Mouse (Mus musculus): Measurements from ENCODE around the gene Casd1.
"Not testable (repeated sequence)": the region's sequence is repeated elsewhere in the genome, so short reads cannot be mapped to it uniquely, and the experiment has no call there.

Casd1 gene

GRCm38 (mm10) chr6:4612431-4612830, 11.8 kb downstream of the Casd1 start:
- DNase-seq (ENCODE audit: extremely low read depth, low read depth): no peak

DNA sequence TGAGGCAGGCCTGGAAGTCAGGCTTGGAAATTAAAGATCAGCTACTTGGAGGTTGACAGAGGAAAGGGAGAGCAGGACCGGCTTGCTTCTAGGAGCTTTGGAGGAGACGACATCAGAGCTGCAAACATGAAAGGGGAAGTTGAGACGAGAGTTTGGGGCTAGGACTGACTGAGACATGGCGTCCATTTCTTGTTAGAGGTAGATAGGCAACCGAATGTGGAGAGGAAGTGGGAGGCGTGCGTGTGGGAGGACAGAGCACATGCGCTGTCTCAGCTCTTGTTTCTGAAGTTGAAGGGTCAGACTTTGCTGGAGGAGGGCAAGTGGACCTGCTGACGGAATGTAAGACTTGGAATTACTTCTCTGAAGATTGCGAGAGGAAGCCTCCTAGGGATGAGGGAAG, 17.3 kb downstream of the Casd1 start:
- DNase-seq (ENCODE audit: extremely low read depth, low read depth): peak; percentile 49

GRCm38 (mm10) chr6:4631464-4631863, 30.8 kb downstream of the Casd1 start:
- DNase-seq (ENCODE audit: extremely low read depth, low read depth): no peak

- DNase-seq (ENCODE audit: extremely low read depth, low read depth): no peak
These were observed 32.5 kb downstream of the Casd1 start for GRCm38 (mm10) chr6:4633189-4633588.

DNA sequence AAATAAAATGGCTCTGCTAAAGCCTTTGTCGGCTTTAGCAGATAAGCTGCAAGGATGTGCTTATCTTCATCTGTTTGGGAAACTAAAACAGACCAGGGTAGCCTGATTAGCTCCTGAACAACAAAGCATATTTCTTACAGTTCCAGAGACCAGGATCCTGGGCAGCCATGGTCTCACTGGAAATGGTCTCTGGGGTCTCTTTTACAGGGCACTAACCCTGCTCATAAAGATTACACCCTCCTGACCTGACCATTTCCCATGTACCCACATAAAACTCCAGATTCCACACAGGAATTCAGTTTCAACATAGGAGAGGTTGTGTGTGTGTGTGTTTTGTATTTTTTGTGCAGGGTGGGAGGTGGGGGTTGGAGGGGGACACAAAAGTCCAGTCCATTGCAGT, 34.2 kb downstream of the Casd1 start:
- no peak for DNase-seq (ENCODE audit: extremely low read depth, low read depth)

GRCm38 (mm10) chr6:4642068-4642467, 41.4 kb downstream of the Casd1 start:
- no peak for DNase-seq (ENCODE audit: extremely low read depth, low read depth)

DNA sequence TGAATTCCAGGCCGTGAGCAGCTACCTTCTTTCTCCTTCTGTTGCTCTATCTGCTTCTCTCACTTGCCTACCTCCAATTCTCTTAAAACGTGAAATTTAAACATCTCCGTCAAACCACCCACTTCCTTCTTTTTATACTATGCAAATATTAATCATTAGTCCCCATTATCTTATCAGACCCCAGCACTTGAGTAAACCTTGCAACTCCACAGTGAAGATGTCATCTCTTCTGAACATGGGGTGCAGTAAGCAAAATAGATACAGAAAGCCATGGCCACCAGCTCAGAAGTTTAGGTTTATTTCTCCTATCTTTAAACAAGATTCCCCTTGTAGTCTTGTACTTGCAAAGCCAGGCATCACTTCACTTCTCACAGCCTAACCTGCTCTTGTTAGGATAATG, 46.7 kb downstream of the Casd1 start:
- DNase-seq (ENCODE audit: extremely low read depth, low read depth): peak; percentile 60

GRCm38 (mm10) chr6:4652596-4653134, 52.0 kb downstream of the Casd1 start:
- DNase-seq (ENCODE audit: extremely low read depth, low read depth): no peak

DNA sequence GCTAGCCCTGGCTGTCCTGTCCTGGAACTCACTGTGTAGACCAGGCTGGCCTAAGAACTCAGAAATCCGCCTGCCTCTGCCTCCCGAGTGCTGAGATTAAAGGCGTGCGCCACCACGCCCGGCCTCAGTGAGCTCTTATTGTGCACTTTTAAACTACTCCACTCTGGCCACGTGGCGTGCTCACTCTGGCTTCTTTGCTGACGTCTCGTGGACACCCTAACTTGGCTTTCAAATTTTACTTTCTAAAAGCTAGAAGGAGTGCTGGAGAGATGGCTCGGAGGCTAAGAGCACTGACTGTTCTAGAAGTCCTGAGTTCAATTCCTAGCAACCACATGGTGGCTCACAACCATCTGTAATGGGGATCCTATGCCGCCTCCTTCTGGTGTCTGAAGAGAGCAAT, 53.1 kb downstream of the Casd1 start:
- DNase-seq (ENCODE audit: extremely low read depth, low read depth): not testable (repeated sequence)

- DNase-seq (ENCODE audit: extremely low read depth, low read depth): peak; percentile 18
These were observed 54.8 kb downstream of the Casd1 start for GRCm38 (mm10) chr6:4655466-4655865.

DNA sequence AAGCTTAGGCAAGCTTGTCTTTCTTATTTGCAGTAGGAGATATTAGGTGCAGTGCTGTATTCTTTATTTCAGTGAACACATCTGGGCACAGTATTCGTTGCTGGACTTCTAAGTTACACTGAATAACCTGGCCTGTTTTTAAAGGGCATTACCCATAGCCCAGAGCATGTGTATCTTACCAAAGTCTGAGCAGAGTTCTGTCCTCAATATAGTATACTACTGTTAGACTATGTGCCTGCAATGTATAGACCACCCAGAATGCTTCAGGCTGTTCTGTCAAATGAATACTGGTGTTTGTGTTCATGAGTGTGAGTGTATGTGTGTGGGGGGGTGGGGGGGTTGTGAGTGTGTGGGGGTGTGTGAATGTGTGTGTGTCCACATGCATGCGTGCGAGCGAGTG, 55.3 kb downstream of the Casd1 start:
- no peak for DNase-seq (ENCODE audit: extremely low read depth, low read depth)

DNA sequence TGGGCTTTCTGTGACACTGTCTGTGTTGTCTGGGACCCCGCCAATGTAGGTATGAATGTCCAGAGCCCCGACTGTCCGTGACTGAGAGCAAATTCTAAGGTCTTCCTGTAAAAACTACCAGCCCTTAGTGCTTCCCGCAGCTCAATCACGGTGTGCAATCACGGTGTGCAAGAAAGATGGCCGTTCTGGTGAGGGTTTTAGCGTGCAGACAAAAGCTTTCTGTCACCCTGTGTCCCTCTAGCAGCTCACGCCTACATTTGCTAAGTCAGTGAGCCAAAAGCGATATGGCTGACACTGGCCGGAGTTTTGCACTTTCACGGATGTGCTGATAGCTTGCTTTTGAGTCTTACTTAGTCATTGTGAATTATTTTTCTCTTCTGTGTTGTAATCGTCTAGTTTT, 58.2 kb downstream of the Casd1 start:
- no peak for DNase-seq (ENCODE audit: extremely low read depth, low read depth)

DNA sequence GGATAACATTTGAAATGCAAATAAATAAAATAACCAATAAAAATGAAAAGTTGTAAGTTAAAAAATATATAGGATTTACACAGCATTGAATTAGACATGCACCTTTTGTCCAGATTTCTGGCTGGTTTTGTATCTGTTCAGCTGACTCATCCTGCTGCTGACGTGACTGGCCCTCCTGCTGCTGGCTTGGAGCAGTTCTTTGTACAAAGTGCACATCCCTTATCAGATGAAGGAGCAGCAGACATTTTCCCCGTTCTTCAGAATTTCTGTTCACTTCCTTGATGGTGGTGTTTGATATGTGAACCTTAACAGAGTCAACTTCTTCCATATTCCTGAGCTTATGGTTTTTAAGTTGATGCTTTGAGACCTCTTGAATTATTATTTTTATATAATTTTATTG, 62.9 kb downstream of the Casd1 start:
- DNase-seq (ENCODE audit: extremely low read depth, low read depth): no peak

DNA sequence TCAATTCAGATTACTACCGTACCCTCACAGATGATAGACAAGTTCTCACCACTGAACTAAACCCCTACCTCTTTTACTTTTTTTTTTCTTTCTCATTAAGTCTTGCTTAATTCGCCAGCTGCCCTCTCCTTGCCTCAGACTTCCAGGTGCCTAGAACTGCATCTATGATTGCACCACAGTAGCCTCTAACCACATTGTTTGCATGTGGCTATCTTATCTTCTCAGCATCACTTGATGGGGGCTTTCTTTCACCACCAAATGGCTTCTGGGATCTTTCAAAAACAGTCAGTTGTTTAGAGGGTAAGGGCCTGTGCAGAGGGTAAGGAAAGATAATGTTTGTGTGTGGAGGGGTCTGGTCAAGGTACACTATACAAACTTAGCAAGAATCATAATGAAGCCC, 63.7 kb downstream of the Casd1 start:
- DNase-seq (ENCODE audit: extremely low read depth, low read depth): no peak

GRCm38 (mm10) chr6:4665154-4665553, 64.5 kb downstream of the Casd1 start:
- no peak for DNase-seq (ENCODE audit: extremely low read depth, low read depth)

GRCm38 (mm10) chr6:4677356-4677761, 76.7 kb downstream of the Casd1 start:
- DNase-seq (ENCODE audit: extremely low read depth, low read depth): no peak

- no peak for DNase-seq (ENCODE audit: extremely low read depth, low read depth)
These were observed 79.3 kb downstream of the Casd1 start for GRCm38 (mm10) chr6:4679981-4680380.

DNA sequence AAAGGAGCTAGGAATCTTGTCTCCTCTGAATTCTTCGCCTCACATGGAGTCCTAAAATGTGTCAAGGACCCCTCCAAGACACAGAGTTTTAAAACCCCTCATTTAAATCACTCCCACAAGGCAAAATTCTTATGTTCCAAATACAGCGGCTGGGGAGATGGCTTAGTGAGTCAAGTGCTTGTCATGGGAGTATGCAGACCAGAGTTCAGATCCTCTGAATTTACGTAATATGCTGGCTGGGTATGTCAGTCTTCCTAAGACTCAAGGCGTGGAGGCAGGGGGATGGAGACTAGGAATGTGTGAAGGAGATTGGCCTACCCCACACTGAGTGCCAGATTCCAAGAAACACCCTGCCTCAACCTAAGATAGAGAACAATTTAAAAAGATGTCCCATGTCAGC, 79.9 kb downstream of the Casd1 start:
- no peak for DNase-seq (ENCODE audit: extremely low read depth, low read depth)

- no peak for DNase-seq (ENCODE audit: extremely low read depth, low read depth)
These were observed 84.2 kb downstream of the Casd1 start for GRCm38 (mm10) chr6:4684706-4685340.

DNA sequence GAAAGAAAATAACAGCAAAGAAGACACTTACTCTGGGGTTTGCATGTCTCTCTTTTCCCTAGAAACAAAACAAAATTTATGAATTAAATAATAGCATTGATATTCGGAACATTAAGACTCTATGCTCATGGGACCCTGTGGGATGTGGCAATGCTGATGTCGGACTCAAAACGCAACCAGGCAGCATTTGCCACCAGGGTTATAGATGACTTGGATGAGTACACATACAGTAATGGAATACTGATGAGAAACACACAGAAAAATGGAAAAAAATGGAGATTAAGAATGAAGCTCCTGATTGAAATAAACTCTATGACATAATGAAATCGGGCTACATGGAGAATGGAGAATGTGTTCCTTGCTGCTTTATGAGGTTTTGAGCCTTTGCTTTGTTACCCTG, 89.8 kb downstream of the Casd1 start:
- DNase-seq (ENCODE audit: extremely low read depth, low read depth): no peak
